Mouse (Mus musculus) embryo, embryonic 10.5 days (tissue): Measurements from ENCODE around the gene Sap30.
"Not testable (repeated sequence)": the region's sequence is repeated elsewhere in the genome, so short reads cannot be mapped to it uniquely, and the experiment has no call there.

Experiments used
- DNase-seq: peaks from one replicate; pipeline ENCODE4 v3.0.0-alpha.2; 2015; ENCODE audit warnings: low spot score

Gene Sap30

GRCm38 (mm10) chr8:57487441-57488155 lies at the start of gene Sap30:
Sap30 (minus strand) TSS chr8:57487860.
- peak; percentile 98 for DNase-seq

DNA sequence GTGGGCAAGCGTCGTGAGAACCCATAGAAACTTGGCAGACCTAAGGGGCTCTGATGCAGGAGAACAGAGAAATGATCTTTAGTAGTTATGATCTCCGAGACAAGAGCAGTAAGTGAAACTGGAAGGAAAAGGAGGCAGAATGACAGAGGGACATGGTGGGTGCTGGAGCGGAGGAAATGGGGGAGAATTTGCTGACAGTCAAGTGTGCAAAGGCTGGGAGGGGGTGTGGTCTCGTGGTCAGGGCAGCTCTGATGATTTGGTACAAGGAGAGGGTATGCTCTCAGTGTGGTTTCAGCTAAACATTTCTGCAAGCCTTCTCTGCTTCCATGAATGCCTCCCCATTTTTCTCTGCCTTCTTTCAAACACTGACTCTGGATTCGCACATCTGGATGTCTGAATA lies 48.5 kb upstream of the Sap30 start:
- DNase-seq = no peak

GRCm38 (mm10) chr8:57534495-57534894 lies 46.8 kb upstream of the Sap30 start:
- no peak for DNase-seq

DNA sequence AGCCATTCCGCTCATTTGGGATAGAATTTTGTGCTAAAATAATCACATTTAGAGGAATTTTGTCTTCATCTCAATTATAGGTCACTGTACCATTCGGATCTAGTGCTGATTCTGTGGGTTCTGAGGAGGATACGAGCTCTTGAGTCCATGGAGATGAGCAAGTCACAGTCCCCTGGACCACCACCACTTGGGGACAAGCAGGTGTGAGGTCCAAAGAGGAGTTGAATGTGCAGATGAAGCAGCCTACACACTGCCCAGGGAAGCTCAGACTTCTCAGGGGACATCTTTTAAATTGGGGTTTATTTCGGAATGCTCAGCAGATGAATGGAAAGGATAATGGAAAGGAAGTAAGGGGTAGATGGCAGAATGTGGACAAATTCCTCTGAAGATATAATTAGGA lies 45.4 kb upstream of the Sap30 start:
- DNase-seq = no peak

DNA sequence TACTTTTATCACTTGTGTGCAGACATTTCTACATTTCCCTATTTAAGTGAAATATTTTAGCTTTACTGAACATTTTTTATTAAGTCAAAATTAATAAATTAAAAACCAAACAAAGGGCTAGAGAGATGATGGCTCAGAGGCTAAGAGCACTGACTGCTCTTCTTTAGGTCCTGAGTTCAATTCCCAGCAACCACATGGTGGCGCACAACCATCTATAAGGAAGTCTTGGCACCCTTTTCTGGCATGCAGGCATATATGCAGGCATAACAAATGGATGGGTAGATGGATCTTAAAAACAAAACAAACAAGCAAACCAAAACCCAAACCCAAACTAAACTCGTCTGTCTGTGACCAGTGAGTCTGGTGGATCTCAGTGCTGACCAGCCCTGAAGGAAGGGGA lies 44.6 kb upstream of the Sap30 start:
- DNase-seq = peak; percentile 49

DNA sequence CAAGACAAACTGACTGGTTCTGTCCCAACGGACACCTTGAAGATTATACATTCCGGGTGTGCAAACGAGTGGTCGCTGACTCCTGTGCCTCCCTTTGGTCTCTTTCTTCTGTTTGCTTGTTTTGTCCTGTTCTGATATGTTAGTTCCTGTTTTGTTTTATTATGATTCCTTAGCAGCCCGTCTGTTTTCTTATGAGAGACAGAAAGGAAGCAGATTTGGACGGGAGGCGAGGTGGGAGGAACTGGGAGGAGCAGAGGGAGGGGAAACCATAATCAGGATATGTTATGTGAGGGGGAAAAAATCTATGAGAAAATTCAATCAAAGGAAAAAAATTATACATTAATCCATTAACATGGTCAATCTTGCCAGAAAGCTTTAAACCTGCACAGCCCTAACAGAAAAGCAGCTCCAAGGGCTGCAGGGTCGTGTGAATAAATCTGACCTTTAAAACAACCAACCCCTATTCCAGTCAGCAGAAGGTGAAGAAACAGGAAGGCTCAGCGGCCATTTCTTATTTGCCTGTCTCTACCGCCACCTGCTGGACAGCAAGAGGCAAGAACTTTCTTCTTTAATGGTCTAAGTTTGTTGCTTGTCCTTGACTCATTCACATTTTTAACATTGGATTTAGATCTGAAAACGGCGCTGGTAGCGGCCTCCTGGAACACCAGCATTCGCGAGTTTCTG lies 43.1 kb upstream of the Sap30 start:
- peak; percentile 86 for DNase-seq

GRCm38 (mm10) chr8:57530238-57530637 lies 42.6 kb upstream of the Sap30 start:
- DNase-seq = no peak

DNA sequence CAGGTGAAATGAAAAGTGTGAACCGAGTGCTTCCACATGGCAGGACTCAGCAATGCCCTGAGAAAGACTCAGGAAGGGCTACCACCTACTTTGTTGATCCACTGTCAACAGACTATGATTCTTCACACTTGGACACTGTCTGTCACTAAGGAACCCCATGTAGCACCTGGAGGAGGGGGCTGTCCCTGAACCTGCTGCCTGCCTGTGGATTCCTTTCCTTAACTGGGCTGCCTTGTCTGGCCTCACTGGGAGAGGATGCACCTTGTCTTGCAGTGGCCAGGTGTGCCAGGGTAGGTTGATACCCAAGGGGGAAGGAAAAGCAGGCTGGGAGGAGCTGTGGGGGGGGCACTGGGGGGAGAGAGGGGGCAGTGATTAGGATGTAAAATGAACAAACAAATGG lies 40.4 kb upstream of the Sap30 start:
- DNase-seq = no peak

DNA sequence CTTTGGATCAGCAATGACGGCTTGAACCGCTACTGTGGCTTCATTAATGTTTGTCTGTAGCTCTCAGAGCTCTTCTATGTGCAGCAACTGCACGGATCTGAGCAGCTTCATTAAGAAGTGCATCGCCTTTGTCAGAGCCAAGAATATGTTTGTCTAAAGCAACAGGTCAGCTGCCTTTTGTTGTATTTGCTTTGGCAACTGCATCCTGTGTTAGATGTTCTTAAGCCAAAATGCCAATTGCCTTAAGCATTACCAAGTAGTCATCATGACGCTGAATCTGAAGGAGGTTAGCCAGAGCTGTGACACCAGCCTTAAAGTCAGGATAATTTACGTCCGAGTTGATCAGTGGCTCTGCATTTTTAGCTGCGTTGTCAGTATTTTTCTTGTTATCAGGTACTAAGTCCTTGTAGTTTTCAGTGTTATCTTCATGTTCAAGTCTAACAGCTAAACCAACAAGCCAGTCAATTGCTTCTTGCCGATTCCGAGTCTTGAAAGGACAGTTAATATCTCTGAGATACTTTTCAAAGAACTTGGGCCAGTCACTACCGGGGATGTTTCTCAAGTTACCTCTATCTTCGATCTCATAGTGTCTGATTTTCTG lies 32.6 kb upstream of the Sap30 start:
- no peak for DNase-seq

- peak; percentile 21 for DNase-seq
These were observed 30.1 kb upstream of the Sap30 start for GRCm38 (mm10) chr8:57517723-57518122.

DNA sequence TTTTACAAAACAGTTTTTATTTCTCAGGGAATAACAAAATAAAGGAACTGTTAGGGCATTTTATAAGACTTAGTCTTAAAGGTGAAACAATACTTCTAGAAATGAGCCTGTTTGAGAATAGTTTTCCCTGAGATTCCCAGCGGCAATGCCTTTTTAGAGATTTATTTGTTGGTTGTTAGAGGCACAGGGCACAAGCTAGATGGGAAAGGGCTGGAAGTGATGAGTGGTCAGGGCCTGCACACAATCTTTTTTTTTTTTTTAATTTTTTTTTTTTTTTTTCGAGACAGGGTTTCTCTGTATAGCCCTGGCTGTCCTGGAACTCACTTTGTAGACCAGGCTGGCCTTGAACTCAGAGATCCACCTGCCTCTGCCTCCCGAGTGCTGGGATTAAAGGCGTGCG lies 29.0 kb upstream of the Sap30 start:
- DNase-seq = not testable (repeated sequence)

- not testable (repeated sequence) for DNase-seq
These were observed 25.6 kb upstream of the Sap30 start for GRCm38 (mm10) chr8:57513178-57513661.

DNA sequence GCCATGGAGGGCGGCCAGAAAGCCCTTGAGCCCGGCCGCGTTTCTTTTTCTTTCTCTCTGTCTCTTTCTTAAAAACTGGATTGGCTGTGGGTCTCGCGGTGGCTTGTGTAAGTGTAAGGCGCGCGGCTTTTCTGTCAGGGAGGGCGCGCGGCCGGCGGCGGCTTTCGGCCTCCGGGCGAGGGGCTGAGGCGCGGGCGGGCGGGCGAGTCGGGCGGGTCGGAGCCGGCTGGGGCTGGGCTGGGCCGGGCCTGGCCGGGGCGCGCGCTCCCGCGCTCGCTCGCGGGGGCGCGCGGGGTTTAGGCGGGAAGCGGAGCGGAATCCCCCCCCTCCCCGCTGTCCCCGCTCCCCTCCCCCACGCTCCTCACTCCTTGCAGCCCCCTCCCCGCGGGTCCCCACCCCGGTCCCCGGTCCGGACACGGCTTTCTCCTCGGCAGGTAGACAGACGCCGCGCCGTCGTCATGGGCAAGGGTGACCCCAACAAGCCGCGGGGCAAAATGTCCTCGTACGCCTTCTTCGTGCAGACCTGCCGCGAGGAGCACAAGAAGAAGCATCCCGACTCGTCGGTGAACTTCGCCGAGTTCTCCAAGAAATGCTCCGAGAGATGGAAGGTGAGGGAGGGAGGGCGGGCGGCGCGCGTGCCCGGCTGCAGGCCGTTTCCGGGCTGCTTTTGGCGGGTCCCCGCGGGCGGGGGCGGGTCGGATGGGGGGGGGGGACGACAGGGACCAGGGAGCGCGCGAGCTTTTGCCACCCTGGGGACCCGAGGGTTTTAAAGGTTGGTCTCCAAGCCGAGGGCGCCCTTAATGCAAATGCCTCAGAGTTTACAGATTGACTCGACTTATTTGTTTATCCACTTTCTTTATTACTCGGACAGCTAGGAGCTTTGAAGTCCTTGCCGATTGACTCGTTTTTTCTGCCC lies 24.7 kb upstream of the Sap30 start:
- peak; percentile 75 for DNase-seq

- peak; percentile 100 for DNase-seq
These were observed 23.9 kb upstream of the Sap30 start, which contains the start of gene Hmgb2 for GRCm38 (mm10) chr8:57511316-57512118. Hmgb2 (plus strand) TSS chr8:57511907.

GRCm38 (mm10) chr8:57510791-57511315 lies 23.2 kb upstream of the Sap30 start:
- DNase-seq = no peak

GRCm38 (mm10) chr8:57508657-57509056 lies 21.0 kb upstream of the Sap30 start:
- DNase-seq = no peak

GRCm38 (mm10) chr8:57507556-57508063 lies 19.9 kb upstream of the Sap30 start:
- no peak for DNase-seq

- DNase-seq = not testable (repeated sequence)
These were observed 17.8 kb upstream of the Sap30 start for GRCm38 (mm10) chr8:57505500-57505899.

- peak; percentile 83 for DNase-seq
These were observed 16.0 kb upstream of the Sap30 start for GRCm38 (mm10) chr8:57503641-57504040.

- no peak for DNase-seq
These were observed 11.3 kb upstream of the Sap30 start for GRCm38 (mm10) chr8:57498847-57499511.
